Mouse (Mus musculus): ENCODE data around the gene Spon1.

GRCm38 (mm10) chr7:113742644-113743043, 23.2 kb upstream of the Spon1 start:
- TF ChIP-seq POLR2A (IDR thresholded peaks at IDR 0.05; ENCODE audit: borderline replicate concordance, extremely low read depth, insufficient read depth, insufficient read length, poor library complexity, severe bottlenecking) (no peak), CTCF (IDR thresholded peaks at IDR 0.05; ENCODE audit: borderline replicate concordance, extremely low read depth, insufficient read depth, insufficient read length) (peak; percentile 4; the same call in 1 of the 2 replicates)
